Mouse (Mus musculus) induced T-regulatory cell, adult 2 months (primary cell): ENCODE measurements around the gene Sidt2.

ENCODE experiments used
- DNase-seq: peaks from one replicate; pipeline ENCODE4 v3.0.0-alpha.2; 2012; ENCODE audit warnings: low read depth

Sidt2 gene

GRCm38 (mm10) chr9:45910995-45911394 lies 44.1 kb downstream of the Sidt2 start:
- DNase-seq: no peak

- peak; percentile 70 for DNase-seq
These were observed 48.0 kb downstream of the Sidt2 start for GRCm38 (mm10) chr9:45907078-45907428.

- peak; percentile 92 for DNase-seq
These were observed 48.5 kb downstream of the Sidt2 start, which contains the start of the genes Pcsk7 and Rnf214 for GRCm38 (mm10) chr9:45906355-45907077. Gene Pcsk7 (plus strand): TSS chr9:45906497. Gene Rnf214 (minus strand): TSS chr9:45906911.

GRCm38 (mm10) chr9:45905811-45906237 lies 49.2 kb downstream of the Sidt2 start:
- DNase-seq: no peak

GRCm38 (mm10) chr9:45905196-45905595 lies 49.9 kb downstream of the Sidt2 start:
- peak; percentile 20 for DNase-seq

GRCm38 (mm10) chr9:45893681-45894080 lies 61.4 kb downstream of the Sidt2 start:
- no peak for DNase-seq
